Mouse (Mus musculus) spleen, adult 2 months (tissue): Measurements from ENCODE around the gene Cnpy1. TPM values are rescaled to one million over a fixed set of nuclear protein-coding genes. Genes with fewer than 3 reads are reported as not detected.

Experiments
- DNase-seq, 2 experiments: peaks; one replicate each; pipeline versions ENCODE4 v3.0.0 to v3.0.0-alpha.2; 2012 to 2021; ENCODE audit warnings: low spot score in 2 of 2, low read depth in 1 of 2
- H3K27ac ChIP-seq: fragments of 200-500 bp; 2 replicates; pipeline ENCODE4 v1.5.1; 2012; ENCODE audit warnings: low read length, inconsistent platforms; ENCODE audit not compliant: insufficient read depth
- H3K27me3 ChIP-seq: fragments of 200-500 bp; 2 replicates; pipeline ENCODE4 v1.6.1; 2012; ENCODE audit warnings: mild to moderate bottlenecking, moderate library complexity, low read length, inconsistent platforms; ENCODE audit not compliant: control insufficient read depth, insufficient read depth
- H3K36me3 ChIP-seq: fragments of 200-500 bp; 2 replicates; pipeline ENCODE4 v1.6.1; 2012; ENCODE audit warnings: mild to moderate bottlenecking, low read length, inconsistent platforms; ENCODE audit not compliant: control insufficient read depth, insufficient read depth
- H3K4me1 ChIP-seq: fragments of 200-500 bp; 2 replicates; pipeline ENCODE4 v1.6.1; 2011; ENCODE audit warnings: inconsistent platforms; ENCODE audit not compliant: control insufficient read depth, insufficient read depth, insufficient read length
- H3K4me3 ChIP-seq: fragments of 200-500 bp; 2 replicates; pipeline ENCODE4 v1.5.1; 2011; ENCODE audit warnings: mild to moderate bottlenecking, inconsistent platforms; ENCODE audit not compliant: insufficient read depth, insufficient read length; ENCODE audit errors: extremely low read depth
- CTCF ChIP-seq: fragments of 200-500 bp; IDR thresholded peaks from 2 replicates; pipeline ENCODE4 v1.5.1; 2011; ENCODE audit warnings: mild to moderate bottlenecking, inconsistent platforms; ENCODE audit not compliant: insufficient read depth, insufficient read length, insufficient replicate concordance; ENCODE audit errors: extremely low read depth
- POLR2A ChIP-seq: fragments of 200-500 bp; IDR thresholded peaks from 2 replicates; pipeline ENCODE4 v1.6.1; 2011; ENCODE audit warnings: low read depth, low read length, inconsistent platforms
- WGBS: fragments of 180-500 bp; shearing (Covaris S2); methylation state at CpG from one replicate; pipeline ENCODE4 v1.1.7; 2018; 5-methylcytosine and 5-hydroxymethylcytosine counted together
- polyA plus RNA-seq: library from polyadenylated mRNA; depleted of rRNA; stranded (reverse); fragments of >200 nt; gene quantifications from 2 replicates; pipeline ENCODE4 v1.2.3, GENCODE M21; 2012

The Cnpy1 gene
- polyA plus RNA-seq, 1 experiment = not detected

DNA sequence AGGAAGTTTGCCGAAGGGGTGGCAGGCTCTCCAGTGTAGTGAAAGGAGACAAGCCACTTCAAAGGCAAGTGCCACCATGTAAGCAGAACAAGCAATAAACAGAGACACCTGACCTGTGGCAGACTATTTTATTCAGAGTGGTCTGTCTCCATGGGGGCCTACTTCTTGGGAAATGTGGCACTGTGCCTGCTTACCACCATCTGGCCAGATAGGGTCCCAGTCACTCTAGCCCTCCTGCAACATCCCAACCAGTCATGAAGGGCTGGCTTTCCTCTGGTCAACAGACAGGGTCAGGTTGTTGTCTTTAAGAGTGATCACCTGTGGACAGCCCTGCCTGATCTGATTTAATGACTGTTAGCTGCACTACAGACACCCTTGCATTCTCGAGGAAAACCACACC is 50.1 kb downstream of the Cnpy1 start:
- Histone ChIP-seq H3K4me3 (no peak overlapping the region), H3K4me1 (no peaks in the 10 kb centered on the region), H3K27ac (no peak overlapping the region), H3K27me3 (no peaks in the 10 kb centered on the region), H3K36me3 (no peaks in the 10 kb centered on the region)
- no peak for TF ChIP-seq CTCF
- no peak for TF ChIP-seq POLR2A
- no peak for DNase-seq
- WGBS = 33% methylated on average over 2 of the region's 2 CpGs

DNA sequence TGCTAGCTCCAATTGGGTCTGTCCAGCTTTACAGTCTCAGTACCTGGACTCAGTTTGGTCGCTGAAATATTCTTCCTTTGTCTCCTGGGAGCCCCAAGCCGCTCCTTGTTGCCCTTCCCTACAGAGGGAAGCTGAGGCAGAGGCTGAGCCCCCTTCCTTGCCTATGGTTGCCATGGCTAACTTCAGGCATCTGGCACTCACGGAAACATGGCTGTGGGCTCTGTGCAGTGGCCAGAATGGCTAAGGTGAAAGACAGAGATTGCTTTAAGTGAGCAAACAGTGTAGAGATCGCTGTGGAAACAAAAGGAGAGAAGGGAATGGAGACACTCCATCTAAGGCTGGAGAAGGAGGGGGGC is 53.5 kb downstream of the Cnpy1 start:
- TF ChIP-seq CTCF (no peak), POLR2A (no peak)
- no peak overlapping the region for H3K4me3 ChIP-seq
- 68% methylated on average over 4 of the region's 4 CpGs for WGBS

DNA sequence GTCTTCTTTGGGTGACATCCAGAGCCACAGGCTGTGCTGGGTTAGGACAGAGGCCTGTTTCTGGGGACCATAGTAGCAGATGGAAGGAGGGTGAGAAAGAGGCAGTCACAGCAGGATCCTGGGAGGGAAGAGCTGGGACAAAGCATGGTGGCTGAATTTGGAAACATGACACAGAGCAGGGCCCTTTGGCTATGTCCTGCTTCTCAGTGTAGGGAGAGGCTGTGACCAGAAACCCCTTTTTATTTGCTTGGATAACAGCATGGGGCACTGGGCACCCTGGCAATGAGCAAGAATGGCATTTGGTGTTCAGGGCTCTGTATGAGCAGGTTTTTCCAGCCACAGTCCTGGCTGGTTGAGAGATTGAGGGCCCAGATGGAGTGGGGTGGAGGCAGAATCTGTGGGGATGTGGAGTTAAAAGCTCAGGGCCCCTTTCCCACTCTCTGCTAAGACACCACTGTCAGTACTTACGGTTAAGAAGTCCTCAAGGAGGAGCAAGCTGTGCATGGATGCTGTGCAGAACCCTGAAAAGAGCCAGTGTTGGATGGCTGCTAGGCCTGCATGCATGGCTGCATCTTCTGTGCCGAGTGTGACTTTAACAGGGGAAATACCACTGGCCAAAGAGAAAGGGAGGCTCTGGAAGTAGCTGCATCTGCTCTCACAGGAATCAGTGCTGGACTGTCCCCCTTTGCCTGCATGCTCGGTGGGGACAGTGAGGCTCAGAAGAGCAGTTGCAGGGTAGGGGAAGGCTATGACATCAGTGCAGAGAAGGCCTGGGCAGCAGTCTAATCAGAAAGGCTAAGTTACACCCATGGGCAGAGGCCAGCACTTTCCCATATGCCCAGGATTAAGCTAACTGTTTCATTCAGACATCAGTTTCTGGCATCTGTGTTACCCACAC is 54.2 kb downstream of the Cnpy1 start:
- Histone ChIP-seq H3K4me1 (no peaks in the 10 kb centered on the region), H3K27ac (no peak overlapping the region), H3K27me3 (no peaks in the 10 kb centered on the region), H3K36me3 (no peaks in the 10 kb centered on the region), H3K4me3 (no peak overlapping the region)
- WGBS = 66% methylated on average over 3 of the region's 3 CpGs
- TF ChIP-seq CTCF (no peak), POLR2A (no peak)
- DNase-seq = no peak

More for the DNA sequence above, 53.5 kb downstream of the Cnpy1 start:
- DNase-seq = no peak
- Histone ChIP-seq H3K36me3 (no peaks in the 10 kb centered on the region), H3K27me3 (no peaks in the 10 kb centered on the region), H3K4me1 (no peaks in the 10 kb centered on the region), H3K27ac (no peak overlapping the region)

DNA sequence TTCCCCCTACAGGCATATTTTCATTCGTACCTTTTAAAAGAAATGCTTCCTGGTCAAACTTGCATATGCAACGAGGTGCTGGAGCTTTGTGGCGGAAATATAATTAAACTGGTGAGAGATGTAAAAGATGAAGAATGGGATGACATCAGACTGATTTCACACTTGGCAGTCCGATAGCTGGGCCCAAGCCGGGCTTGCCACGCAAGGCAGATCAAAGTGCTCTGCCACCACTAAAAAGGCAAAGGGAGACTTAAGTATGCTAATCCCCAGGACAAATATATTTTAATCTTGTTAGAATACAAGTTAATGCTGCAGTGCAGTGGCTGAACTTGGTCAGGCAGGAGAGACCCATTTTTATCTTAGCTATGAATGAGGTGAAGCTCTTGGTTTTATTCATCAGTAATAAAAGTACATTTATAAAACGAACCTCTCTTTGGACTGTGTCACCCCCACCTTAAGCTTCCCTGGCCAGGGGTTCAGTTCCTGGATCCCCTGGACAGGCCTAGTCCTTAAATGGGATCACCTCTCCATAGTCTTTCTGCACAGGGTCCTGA is 66.3 kb downstream of the Cnpy1 start:
- 57% methylated on average over 7 of the region's 7 CpGs for WGBS
- H3K4me3 ChIP-seq = no peak overlapping the region

DNA sequence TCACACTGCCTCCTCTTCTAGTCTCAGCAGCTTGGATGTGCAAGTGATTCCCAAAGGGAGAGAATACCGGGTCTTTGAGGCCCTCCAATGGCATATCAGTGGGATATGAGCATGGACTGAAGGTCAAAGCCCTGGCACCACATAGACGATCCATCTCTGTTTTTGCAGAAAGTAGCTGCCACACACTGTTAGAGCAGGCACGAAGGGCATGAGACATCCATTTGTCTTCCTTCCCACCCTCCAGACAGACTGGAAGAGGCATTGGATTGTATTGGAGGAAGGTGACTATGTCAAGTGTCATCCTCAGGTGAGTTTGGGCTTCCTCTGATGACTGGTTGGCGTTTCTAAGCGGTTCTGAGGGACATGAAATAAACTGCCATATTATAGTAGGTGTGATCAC is 67.3 kb downstream of the Cnpy1 start:
- 29% methylated on average over 5 of the region's 5 CpGs for WGBS
- peaks cover 4% of the 10 kb centered on the region for H3K27me3 ChIP-seq
- TF ChIP-seq POLR2A (no peak), CTCF (no peak)
- no peak overlapping the region for H3K4me3 ChIP-seq
- no peak for DNase-seq
- no peaks in the 10 kb centered on the region for H3K36me3 ChIP-seq
- H3K27ac ChIP-seq = no peak overlapping the region
- no peaks in the 10 kb centered on the region for H3K4me1 ChIP-seq

More for the DNA sequence above, 66.3 kb downstream of the Cnpy1 start:
- H3K27me3 ChIP-seq = peaks cover 4% of the 10 kb centered on the region
- DNase-seq = no peak
- H3K36me3 ChIP-seq = no peaks in the 10 kb centered on the region
- no peak overlapping the region for H3K27ac ChIP-seq
- TF ChIP-seq CTCF (no peak), POLR2A (no peak)
- no peaks in the 10 kb centered on the region for H3K4me1 ChIP-seq

DNA sequence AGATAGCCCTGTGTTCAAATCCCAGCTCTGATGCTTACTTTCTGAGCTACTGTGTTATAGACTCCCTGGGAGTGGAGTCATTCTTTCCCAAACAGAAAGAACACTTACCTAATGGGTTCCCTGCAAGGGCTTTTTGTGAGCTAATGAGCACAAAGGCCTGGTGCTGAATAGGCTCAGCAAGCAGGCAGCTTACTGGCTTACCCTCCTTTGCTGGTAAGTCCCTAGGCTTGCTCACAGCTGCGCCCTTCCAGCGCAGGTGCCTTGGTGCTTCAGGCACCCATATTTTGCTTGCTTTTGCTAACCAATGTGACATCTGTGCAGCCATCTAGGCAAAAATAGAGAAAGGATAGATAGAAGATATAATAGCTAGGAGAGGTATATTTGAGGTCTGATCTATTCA is 69.0 kb downstream of the Cnpy1 start:
- no peak for DNase-seq
- Histone ChIP-seq H3K36me3 (no peaks in the 10 kb centered on the region), H3K4me3 (no peak overlapping the region), H3K27me3 (peaks cover 5% of the 10 kb centered on the region), H3K27ac (no peak overlapping the region), H3K4me1 (no peaks in the 10 kb centered on the region)
- TF ChIP-seq CTCF (no peak), POLR2A (no peak)
- WGBS = 12% methylated on average over 2 of the region's 2 CpGs

DNA sequence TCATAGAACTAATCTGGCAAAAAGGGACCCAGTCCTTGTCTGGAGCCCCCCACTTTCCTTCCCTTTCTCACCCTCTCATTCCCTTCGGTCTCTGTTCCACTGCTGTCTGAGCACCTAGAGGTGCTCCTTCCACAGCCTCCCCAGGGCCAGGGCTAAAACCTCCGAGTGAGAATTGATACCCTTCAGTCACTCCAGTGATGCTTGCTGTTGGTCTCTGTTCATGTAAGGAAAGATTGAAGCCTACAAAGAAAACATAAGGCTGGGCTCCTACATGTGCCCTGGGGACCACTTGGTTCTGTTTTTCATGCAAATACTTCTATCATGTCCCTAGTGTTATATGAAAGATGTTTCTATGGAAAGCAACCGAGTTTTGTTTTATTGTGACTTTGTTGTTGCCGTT is 69.6 kb downstream of the Cnpy1 start:
- Histone ChIP-seq H3K27ac (no peak overlapping the region), H3K27me3 (peaks cover 7% of the 10 kb centered on the region), H3K4me3 (no peak overlapping the region), H3K4me1 (no peaks in the 10 kb centered on the region), H3K36me3 (no peaks in the 10 kb centered on the region)
- no peak for DNase-seq
- 11% methylated on average over 4 of the region's 4 CpGs for WGBS
- TF ChIP-seq POLR2A (no peak), CTCF (no peak)
